Mouse (Mus musculus) adipocyte (in vitro differentiated cells): ENCODE data around the gene Chst8.

Experiments used
- DNase-seq: peaks from one replicate; pipeline ENCODE4 v3.0.0-alpha.2; 2016; ENCODE audit warnings: low spot score

The Chst8 gene

DNA sequence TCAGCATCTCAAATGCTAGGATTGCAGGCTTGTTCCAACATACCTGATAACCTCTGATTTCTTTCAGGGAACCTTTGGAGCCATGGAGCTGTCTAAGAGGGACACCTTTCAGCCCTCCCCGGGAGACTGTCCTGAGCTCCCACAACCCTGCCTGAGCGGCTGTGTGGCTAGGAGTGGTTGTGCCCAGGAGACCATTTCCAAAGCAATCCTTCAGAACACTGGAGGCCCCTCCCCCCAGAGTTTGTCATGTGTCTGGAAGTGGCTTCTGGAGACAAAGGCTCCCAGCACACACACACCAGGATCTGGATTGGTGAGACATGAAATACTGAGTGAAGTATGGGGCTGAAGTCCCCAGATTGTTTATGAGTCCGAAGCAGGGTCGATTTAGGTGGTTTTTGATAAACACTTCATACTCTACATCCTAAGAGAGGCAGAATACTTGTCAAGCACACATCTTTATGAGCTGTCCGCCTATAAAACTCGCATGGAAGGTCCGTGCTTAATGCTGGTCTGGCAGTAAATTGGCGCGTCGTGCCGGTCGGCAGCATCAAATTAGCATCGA, 12.5 kb downstream of the Chst8 start:
- no peak for DNase-seq

DNA sequence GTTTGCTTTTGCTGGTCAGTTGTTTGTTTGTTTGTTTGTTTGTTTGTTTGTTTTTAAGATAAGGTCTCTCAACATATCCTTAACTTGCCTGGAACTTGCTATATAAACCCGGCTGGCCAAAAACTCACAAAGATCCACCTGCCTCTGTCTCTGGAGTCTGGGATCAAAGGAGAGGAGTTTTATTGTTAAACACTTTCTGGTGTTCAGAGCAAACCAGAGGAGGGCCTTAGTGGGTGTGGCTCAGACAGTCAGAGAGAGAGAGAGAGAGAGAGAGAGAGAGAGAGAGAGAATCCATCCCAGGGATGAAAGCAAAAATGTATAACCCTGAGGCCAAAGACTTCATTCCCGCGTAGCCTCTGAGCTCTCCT, 13.1 kb downstream of the Chst8 start:
- no peak for DNase-seq

DNA sequence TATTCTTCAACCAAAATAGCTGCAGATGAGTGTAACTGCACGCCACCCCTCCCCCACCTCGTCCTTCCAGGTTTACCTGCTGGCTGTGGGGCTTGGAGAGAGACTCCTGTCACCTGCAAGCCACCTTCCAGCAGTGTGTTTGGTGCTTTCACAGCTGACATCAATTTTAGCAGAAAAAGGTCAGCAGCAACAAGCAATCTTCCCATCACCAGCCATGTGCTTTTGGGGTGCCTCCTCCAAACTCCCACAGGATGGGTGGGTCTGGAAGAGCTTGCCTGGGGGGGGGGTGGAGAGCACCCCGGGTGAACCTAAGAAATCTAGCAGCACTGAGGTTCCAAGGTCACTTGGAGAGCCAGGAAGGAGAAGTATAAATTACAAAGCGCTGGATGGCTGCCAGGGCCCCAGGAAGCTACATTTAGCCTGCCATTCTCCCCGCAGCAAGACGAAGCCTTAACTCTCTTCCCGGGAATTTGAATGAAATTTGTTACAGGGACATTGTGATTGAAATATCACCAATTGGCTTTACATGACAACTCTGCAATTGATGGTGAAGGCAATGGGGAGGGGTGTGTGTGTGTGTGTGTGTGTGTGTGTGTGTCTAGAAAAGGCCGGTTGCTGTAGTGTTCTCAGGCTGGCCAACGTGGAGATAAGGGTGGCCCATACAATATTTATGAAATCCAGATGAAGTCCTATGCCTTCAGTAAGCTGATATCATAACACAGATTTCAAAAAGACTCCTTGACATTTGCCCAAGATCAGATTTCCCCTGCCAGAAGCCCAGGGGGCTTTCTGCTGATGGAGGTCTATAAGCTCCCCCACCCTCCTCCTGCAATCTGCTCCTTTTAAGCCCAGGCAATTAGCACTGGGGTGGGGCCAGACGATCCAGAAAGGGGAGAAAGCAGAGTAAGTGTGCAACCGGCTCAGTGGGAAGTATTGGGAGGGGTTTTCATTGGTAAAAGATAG, 13.8 kb downstream of the Chst8 start:
- no peak for DNase-seq

DNA sequence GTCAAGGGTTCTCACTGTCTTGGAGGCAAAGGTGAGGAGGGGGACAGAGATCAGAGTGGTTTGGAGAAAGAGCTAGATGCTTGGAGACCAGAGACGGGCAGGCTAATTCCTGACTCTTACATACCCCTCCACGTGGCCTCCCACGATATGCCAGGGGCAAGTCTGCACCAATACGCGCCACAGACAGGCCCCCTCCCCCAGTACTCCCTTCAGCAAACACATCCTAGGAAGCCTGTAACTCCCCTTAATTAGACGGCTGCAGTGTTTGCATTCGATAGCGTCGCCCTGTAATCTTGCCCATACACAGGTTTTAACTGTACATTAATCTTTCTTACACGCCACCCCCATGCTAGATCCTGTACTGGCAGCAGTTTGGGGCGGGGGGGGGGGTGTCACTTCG, 14.5 kb downstream of the Chst8 start:
- DNase-seq, result no peak

DNA sequence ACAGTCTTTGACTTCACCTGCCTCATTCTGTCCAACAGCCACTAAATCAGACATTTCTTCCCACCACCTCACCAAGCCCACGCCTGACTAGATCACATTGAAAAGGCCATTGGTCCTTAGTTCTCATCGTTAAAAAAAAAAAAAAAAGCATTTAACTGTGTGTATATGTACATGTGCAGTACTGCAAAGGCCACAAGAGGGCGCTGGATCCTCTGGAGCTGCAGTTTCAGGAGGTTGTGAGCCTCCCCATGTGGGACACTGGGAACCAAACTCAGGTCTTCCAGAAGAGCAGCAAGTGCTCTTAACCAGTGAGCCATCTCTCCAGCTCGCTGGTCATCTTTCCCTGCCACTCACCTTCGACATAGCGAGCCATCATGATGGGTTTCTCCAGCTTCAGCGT, 22.1 kb downstream of the Chst8 start:
- no peak for DNase-seq

DNA sequence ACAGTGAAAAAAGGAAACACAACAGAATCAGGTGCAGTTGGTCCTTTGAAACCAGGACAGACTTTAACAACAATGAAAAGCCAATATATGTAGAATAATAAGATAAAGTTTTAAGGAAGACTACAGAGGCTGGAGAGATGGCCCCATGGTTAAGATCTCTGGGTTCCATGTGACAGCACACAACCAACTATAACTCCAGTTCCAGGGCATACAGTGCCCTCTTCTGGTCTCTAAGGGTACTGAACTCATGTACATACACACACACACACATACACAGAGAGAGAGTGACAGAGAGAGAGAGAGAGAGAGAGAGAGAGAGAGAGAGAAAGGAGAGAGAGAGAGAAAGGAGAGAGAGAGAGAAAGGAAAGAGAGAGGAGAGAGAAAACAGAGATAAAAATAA, 25.3 kb downstream of the Chst8 start:
- DNase-seq, result no peak

DNA sequence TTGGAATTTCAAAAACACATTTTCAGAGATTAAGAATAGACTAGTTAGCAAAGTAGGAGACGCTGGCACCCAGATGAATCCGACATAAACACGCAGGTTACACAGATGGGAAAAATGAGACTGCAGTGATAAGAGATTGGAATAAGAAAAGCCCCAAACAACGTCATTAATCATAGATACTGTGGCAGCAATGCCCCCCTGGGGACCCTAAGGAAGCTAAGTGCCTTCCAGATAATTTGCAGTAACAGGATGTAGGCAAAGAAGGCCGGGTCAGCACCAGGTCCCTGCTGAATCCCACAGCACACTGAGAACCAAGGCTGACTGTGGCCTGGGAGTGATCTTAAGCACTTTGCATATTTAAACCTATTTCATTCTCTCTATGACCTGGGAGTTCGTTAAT, 27.5 kb downstream of the Chst8 start:
- DNase-seq, result no peak

DNA sequence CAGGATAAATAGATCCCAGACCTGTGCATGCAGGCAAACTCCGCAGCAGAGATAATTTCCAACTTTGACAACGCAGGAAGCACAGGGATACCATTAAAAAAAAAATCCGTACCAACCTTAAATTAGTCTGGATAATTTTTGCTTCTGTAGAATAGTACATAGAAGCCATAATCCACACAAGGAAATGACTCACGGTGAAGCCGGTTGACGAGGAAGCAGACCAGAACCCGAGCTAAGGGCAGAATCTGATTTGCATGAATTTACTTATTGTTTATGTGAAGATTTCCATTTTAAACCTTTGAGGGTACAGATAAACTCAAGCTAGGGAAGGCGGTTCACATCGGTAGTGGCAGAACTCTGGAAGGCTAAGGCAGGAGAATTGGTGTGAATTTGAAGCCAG, 28.0 kb downstream of the Chst8 start:
- DNase-seq, result no peak

DNA sequence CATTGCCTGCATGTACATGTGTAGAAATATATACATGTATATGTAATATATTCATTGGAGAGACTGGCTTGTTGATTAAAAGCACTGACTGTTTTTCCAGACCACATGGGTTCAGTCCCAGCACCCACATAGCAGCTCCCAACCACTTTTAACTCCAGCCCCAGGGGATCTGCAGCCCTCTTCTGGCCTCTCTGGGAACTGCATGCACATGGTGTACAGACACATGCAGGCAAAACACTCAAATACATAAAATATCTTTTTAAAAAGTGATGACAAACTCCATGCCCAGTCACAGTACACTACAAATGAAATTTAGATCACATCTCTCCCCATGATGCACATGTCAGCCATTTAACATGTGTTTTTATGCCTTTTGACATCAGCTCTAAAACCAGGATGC, 30.5 kb downstream of the Chst8 start:
- no peak for DNase-seq

DNA sequence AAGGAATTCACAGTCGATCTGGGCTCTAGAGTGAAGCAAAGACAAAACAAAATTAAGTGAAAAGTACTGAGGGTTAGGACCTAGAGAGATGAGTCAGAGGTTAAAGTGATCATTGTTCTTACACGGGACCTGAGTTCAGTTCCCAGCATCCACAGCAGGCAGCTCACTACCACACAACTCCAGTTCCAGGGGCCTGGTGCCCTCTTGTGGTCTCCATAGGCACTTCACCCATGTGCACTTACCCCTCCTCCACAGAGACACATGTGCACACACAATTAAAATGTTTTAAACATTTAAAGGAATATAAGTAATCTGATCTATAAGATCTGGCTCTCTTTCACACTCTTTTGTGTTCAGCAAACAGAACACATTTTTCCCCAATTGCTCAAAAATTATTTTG, 31.3 kb downstream of the Chst8 start:
- no peak for DNase-seq

DNA sequence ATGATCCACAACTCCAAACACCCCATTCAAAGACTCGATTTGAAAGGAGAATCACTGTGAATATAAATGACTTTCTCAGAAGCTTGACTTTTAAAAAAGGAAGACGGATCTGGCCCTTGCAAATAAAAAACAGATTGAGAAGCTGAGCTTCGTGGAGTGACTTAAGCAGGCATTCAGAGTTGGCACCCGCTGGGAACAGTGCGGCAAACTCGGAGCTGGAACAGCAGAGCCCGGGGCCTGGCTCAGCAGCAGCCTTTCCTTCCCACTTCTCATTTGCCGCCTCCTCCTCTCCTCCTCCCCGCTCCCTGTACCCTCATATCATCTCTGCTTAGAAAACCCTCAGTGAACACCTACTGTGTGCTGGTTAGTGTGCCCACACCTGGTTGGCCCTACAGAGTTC, 34.1 kb downstream of the Chst8 start:
- DNase-seq, result no peak

DNA sequence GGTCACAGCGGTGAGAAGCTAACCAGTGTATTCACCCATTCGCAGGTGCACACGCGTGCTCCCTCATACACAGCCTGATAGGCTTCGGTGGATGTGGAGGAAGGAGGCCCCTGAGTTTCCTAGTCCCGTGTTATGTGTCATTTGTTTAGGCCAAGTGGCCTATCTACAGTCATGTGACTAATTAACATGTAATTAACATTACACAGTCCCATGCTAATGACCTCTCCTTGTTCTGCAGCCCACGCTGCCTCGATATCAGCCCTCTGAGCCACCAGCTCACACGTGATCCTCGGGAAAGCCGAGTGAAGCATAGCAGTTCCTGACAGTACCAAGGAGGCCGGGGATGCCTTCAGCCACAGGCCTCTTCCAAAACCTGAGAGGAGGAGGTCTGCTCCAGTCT, 36.9 kb downstream of the Chst8 start:
- DNase-seq, result no peak

DNA sequence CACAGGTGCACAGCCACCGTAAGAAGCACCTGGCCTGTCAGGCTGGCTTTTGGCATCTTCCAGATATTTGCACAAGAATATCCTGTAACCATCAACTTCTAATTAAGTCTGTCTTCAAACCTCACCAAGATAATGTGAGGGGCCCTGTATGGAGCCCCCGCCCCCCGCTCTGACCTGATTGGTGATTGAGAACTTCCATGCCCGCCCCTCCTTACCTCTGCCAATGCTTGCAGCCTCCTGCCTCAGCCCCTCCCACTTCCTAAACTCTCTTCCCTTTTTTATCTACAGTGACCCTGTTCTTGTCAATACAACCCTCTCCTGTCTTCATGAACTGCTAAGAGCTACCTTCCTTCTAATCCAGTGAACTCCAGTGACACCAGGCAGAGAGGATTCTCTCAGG, 37.6 kb downstream of the Chst8 start:
- DNase-seq, result no peak

DNA sequence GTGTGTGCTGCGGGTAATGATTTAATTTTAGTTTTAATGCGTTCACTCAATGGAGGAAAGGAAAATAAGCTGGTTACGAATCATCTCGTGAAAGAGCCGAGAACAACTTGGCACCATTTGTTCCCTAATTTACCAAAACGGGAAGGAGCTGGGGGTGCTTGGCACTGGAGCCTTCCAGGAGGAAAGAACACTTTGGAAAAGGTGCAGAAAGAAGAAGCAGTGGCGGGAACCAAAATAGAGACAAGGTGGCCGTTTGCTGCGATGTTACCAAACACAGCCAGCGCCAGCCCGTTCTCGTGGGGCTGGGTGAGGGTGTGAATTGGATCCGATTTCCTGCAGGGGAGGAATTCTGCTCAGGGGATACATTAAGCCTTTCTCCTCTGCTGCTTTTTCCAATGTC, 38.5 kb downstream of the Chst8 start:
- DNase-seq, result no peak

DNA sequence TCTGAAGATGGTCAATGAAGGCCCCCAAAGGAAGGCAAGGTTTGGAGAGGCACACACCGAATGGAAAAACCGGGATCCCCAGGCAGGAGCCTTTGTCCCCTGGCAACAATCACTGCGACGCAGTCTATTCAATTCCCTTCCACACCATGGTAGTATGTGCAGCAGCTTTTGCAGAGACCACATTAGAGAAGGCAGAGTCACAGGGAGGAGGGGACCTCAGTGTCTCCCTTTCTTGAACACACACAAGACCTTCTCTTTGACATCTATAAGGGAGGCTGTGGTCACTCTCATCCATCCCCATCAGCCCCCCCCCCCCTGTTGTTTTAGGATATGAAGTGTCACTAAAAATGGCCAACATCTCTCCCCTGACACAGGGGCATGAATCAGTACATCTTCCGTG, 39.2 kb downstream of the Chst8 start:
- no peak for DNase-seq

DNA sequence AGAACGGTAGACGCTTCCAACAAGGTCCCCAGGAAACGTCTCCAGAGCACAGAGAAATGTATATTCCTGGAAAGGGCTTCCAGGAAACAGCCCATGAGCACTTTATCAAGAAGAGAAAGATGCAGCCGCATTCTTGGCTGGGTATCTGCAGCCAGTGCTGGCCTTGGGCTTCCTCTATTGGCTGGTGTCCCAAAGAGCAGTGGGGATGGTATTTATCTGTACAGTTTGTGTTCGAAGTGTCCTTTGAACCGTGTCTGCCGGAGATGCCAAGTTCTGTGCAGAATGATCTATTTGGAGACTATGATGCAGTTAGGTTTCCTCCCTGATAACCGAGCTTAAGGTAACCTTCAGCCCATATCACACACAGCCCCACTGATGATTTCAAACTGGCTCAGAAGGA, 43.0 kb downstream of the Chst8 start:
- no peak for DNase-seq

DNA sequence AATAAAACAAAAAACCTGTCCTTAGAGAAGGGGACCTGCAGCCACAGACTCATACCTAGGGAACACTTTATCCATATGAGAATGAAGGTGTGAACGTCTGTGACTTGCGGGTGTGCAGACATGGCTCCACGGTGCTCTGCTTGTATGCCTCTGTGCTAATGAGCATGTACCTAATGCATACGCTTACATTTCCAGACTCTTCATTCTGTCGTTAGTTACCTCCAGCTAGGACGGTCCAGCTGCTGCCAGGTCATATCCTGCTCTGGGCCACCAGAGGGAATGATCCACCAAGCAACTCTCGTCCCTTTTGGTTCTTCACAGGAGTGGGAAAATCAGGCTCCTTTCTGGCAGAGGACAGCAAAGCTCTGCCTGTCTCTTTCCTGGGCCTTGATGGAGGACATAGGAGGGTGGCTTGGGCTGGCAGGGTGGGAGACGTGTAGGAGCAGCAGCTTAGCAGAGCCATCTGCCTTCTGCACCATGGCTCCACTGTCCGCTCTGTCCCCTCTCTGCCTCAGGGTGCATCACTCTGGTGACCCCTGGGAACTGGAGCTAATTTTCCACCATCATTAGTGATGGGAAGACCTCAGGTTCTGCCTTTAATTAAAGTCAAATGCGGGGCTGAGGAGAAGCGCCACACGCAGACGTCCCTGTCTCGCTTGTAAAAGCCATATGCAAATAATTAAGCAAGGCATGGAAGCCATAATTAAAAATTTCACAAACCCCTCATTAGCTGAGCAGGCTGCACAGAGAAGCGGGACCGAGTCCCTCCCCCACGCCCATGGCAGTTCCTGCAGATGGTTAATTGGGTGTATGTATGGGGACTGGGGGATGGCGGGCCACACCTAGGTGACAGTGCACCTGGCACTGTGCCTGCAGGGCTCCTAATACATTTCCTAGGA, 48.0 kb downstream of the Chst8 start:
- no peak for DNase-seq

DNA sequence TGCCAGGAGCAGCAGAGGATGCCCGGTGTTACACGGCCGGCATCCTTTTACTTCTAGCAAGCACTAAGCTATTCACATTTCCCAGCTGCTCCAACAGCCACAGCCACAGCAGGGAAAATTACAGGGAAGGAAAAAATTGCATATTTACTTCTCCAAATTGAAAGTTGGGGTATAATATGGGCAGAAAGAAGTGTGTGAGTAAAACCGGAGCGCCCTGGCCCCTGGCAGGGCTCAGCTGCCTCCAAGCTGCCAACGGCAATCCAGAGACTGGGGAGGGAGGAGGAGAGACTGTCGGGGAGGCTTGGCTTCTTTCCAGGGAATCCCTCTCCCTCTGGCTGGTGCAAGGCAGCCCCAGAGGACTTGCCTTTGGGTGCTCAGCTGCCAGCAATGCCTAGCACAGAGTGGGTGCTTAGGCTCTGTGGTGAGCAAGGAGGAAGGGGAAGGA, 53.1 kb downstream of the Chst8 start:
- no peak for DNase-seq

DNA sequence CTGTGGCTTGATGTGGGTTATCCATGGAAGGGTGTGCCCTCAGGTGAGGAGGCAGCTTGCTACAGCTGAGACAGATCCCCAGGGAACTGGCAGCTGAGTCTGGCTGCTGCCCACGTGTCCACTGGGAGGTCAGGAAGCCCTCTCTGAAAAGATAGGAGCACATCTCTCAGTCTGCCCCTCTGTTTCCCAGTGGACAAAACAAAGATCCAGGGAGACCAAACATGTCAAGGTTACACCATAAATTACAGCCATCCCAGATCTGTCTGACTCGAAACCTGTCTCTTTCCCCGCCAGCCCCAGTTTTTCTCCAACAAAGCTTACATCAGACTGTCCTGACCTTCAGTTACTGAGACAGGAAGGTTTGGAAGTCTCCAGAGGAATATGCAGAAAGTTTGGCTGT, 53.8 kb downstream of the Chst8 start:
- DNase-seq, result no peak

DNA sequence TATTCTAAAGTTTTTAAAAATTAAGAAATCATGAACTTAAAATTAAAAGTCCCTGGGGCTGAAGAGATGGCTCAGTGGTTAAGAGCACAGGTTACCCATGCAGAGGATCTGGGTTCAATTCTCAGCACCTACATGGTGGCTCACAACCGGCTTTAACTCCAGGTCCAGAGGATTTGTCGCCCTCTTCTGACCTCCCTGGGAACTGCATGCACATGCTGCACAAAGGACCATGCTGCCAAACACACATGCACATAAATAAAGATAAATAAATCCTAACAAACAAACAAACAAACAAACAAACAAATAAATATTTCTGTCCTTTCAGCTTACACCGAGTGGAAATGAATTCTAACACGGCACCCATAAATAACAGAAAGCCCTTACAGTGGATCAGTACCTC, 55.0 kb downstream of the Chst8 start:
- no peak for DNase-seq

DNA sequence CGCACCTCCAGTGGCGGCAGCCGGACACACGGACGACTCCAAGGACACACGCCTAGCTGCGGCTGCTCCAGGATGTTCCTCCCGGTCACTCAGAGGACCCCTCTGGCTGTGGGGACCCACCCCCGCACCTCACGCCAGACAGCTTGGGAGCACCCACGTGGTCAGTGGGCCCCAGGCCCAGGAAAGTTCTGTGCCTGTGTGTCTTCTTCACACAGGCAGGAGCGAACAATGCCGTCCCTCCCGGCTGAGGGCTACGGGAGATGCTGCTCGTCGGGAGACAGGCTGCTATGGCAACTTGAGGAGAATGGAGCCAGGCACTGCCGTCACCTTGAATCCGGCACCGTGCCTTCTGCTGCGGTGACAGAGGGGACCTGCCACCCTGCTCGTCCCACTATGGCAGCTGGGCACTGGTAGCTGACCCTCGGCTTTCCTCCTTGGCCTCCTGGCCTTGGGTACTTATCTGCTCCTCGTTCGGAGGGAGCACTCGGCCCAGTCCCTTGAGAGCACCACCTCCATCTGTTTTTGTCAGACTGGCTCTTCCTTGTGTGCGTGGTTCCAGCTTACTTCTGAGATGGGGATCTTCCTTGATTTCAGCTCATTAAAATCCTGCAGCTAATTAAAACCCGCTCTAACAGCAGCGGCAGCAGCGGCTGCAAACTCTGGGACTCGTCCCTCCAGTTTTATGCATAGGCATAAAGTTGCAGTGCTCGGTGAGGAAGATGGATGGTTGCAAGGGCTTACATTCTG, 59.2 kb downstream of the Chst8 start:
- DNase-seq, result no peak

DNA sequence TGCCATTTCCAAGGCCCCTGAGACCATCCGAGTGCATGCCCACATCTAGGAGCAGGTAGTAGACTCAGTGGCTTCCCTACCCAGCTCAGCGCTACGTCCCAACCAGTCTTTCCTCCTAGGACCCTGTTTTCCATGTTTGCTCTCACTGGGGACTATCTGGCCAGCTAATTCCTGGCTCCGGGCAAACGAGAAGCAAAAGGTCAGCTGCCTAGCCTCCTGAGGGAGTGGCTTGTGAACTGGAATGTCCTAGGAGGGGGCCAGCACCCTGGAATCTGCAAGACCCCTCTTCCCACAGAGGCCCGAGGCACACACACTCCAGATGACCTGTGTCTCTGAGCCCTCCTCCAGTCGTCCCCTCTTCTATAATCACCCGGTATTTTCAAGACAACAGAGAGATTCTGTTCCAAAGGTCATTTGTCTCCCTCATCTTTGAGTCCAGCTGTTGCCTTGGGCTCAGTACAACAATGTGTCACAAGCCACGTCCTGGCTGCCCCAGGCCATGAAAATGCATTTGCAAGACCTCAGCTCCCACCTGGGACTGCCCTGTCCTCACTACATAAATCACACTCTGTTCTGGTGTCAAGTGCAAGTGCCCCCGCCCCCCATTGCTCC, 60.3 kb downstream of the Chst8 start:
- DNase-seq, result peak; percentile 55
